Mouse (Mus musculus) layer of hippocampus, adult 11-12 months (tissue): ENCODE measurements around the gene Cir1.
A peak's percentile ranks its signal among the peaks of the same experiment; 100 is the strongest.

ENCODE experiments used
- DNase-seq: peaks from one replicate; pipeline ENCODE4 v3.0.0; 2022; ENCODE audit warnings: low spot score

Cir1 gene

DNA sequence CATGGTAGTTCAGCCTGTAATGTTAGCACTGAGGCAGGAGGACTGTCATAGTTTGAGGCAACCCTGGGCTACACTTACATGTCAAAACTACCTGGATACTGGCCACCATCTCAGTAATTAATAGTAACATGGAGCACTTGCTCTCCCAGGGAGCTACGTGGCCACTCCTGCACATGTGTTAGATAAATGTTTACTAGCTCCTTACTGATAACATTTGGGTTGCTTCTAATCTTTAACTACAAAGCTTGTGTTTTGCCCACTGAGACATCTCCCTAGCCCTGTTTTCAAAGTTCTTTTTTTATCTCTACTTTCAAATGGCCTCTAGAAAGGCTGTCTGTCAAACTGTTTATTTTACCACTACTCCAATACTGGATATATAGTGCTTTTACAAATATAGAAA, 10.5 kb downstream of the Cir1 start:
- DNase-seq: no peak

DNA sequence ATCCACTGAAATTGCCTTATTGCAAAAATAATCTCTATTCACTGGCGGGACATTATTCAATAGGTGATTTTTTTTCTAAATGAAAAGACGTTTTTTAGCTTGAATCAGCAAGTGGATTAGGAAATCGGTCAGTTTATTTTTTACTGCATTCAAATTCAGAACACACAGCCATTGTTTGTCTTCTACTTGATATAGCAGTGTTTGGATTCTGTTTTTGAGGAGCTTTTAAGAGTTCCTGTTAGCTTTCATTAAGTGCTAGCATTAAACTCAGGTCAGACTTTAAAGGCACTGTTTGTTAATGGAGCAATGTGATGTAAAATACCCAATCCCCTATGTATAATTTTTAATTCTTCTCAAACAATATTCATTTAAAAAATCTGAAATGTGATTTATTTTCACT, 13.7 kb downstream of the Cir1 start:
- DNase-seq: no peak

GRCm38 (mm10) chr2:73298154-73298553, 14.3 kb downstream of the Cir1 start:
- DNase-seq: no peak

DNA sequence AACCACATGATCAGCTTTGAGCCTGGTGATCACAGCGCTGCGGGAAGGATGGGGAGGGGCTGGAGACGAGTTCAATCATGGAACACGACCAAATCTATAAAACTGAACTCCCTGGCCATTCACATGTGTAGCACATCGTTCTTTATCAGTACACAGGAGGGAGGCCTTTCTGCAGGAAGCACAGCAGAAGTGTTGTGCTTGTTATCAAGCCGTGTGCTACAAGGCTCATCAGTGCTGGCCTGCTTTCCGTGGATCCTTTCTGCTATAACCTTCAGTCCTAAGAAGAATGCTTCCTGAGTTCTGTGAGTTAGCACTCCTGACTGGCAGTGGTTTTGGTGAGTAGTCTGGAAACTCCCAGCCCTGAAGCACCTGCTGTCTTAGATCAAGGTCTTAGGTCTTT, 17.5 kb downstream of the Cir1 start:
- no peak for DNase-seq

DNA sequence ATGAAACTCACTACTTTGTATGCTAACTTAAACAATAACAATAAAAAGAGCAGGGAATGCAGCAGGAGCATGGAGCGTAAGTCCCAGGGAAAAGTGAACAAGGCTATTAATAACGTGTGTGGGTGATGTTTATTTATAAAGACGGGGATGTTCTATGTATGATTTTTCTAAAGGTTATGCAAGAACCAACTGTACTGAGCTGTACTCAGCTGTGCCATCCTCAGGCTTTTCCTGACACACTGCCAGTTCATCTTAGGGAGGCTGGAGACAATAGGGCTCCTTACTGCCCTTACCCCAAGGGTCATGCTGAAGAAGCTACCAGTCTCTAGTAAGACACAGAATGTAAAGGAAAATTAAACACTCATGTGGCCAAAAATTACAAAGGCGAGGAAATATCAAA, 21.4 kb downstream of the Cir1 start:
- no peak for DNase-seq

DNA sequence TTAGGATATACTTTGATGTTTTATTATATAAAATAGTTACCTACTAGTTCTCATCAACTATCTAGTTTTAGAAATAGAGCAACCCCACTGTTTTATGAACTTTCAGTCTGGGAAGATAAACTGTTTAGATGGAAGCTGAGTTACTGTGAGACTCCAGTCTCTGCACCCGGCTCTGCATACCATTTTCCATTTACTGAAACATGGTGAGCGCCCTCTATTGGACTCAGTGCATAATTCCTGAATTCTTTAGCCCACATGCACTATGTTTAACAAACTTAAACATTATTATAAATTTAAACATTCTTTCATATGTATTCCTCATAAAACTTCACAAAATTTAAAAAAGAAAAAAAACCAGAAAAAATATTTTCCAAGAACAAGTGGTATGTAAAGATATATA, 26.9 kb downstream of the Cir1 start:
- no peak for DNase-seq

GRCm38 (mm10) chr2:73281707-73282106, 30.8 kb downstream of the Cir1 start:
- DNase-seq: no peak

- no peak for DNase-seq
Observed at GRCm38 (mm10) chr2:73281048-73281661, 31.3 kb downstream of the Cir1 start.

DNA sequence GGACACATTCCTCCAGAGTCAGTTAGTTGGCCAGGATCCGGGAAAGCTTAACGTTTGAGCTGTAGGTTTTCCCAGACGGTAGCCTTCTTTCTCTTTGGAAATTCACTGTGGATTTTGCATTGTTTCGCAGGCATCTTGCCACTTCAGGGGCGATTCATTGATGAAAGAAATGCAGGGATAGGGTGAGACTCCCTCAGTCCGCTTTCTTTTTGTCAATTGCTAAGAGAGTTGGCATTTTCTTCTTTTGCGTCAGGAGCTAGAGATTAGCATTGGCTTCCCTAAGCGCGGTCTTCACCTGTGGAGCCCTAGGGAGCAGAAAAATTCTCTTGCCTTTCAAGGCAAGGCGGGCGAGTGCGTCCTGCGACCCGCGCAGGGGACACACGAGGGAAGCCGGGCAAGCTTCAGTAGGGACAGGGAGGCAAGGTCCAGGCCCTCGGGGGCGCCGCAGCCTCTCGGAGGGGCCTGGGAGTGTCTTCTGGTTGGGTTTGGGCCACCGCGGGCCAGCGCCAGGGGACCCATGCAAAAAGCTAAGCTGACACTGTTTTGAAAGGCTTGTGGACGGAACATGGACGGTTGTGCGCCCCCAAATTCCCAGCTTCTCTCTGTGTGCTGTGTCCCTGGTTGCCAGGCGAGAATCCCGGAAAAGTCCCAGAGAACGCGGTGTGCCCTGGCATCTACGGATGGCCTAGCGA, 32.0 kb downstream of the Cir1 start:
- DNase-seq: no peak

- DNase-seq: no peak
Observed at GRCm38 (mm10) chr2:73279271-73280038, 33.0 kb downstream of the Cir1 start.

DNA sequence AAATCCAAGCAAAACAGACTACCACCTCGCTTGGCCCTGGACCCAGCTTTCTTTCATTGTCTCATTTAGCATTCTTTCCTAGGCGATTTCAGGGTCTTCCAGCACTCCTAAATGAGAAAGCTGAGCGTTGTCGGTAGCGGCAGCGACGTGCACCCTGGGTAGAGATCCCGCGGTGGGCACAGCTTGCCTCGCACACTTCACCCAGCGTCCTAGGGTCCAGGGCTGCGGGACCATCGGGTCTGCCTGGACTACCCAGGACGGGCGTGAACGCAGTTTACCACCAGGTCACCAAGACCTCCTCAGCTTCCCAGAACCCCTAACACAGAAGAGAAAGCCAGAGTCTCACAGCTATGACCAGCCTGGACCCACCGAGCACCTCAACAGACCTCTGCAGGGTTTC, 33.6 kb downstream of the Cir1 start:
- DNase-seq: no peak

DNA sequence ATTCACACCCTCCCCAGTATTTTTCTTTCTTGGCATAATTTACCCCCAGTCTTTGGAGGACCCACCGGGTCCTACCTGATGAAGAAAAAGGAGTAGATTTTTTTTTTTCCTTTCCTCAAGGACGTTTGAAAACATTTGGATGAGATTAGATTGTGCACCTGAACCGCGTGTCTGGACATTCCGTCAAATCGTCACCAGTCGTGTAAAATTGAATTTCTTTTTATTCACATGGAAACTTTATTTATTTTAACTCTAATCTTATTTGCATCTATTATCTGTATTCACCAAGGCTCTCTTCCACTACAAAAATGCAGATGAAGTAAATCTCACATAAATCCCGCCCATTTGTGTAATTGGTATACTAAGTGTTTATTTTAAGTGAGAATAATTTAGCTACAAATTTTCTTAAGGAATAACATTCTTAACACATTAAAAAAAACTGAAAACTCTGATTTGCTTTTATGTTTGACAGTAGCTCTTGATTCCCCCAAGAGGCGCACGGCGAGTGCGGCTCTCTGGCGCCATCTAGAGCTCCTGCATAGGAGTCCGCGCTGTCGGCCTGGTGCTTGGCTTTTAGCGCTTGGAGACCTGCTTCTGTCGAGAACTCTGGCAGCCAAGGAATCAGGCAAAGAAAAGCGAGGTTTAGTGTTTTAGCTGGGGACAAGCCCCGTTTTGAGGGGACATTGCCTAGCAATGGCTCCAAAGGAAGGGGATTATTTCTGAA, 34.2 kb downstream of the Cir1 start:
- peak; percentile 86 for DNase-seq

- no peak for DNase-seq
Observed at GRCm38 (mm10) chr2:73277709-73278075, 34.8 kb downstream of the Cir1 start.

- no peak for DNase-seq
Observed at GRCm38 (mm10) chr2:73277021-73277708, 35.3 kb downstream of the Cir1 start.

DNA sequence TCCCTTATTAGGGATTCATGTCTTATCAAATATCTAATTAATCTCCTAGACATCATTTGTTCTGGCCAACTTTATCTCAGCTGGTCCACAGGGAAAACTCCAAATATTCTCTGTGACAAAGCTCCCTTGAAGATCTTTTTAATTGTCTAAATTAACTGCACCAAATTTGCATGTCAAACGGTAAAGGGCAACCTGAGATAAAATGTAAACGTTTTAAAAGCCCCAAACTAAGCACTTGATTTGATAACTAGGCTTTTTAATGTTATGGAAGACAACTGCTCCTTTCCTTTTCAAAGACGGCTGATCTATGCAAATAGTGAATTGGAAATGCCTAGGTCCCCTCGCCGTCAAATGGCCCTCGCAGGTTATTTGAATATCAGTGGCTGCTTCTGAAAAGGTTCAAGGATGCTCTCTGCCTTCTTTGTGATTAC, 36.3 kb downstream of the Cir1 start:
- no peak for DNase-seq

- DNase-seq: no peak
Observed at GRCm38 (mm10) chr2:73275261-73276040, 37.0 kb downstream of the Cir1 start.

DNA sequence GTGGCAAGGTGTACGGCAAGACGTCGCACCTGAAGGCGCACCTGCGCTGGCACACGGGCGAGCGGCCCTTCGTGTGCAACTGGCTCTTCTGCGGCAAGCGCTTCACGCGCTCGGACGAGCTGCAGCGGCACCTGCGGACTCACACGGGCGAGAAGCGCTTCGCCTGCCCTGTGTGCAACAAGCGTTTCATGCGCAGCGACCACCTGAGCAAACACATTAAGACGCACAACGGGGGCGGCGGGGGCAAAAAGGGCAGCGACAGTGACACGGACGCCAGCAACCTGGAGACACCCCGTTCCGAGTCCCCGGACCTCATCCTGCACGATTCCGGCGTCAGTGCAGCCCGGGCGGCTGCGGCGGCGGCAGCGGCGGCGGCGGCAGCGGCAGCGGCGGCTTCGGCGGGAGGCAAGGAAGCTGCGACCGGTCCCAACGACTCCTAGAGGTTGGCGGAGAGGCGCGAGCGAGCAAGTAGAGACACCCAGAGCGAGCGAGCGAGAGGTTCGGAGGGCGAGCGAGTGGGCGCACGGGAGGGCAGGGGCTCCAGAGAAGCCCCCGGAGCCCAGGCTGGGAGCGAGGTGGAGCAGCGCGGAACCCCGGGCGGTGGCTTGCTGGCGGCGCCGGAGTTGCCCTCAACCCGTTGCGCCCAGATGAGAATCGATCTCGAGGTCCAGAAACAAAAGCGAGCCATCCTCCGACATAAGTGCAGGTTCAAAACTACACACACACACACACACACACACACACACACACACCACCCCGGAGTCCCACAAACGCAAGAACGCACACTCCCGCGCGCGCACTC, 38.2 kb downstream of the Cir1 start:
- no peak for DNase-seq

DNA sequence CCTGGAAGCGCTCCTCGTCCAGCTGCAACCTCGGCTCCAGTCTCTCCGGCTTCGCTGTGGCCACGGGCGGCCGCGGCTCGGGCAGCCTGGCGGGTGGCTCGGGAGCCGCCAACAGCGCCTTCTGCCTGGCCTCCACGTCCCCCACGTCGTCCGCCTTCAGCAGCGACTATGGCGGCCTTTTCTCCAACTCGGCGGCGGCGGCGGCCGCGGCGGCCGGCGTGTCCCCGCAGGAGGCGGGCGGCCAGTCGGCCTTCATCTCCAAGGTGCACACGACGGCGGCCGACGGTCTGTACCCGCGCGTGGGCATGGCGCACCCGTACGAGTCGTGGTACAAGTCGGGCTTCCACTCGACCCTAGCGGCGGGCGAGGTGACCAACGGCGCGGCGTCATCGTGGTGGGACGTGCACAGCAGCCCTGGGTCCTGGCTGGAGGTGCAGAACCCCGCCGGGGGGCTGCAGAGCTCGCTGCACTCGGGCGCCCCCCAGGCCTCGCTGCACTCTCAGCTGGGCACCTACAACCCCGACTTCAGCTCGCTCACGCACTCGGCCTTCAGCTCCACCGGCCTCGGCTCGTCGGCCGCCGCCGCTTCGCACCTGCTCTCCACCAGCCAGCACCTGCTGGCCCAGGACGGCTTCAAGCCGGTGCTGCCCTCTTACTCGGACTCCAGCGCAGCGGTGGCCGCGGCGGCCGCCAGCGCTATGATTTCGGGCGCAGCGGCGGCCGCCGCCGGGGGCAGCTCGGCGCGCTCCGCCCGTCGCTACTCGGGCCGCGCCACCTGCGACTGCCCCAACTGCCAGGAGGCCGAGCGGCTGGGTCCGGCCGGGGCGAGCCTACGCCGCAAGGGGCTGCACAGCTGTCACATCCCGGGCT, 39.0 kb downstream of the Cir1 start:
- DNase-seq: no peak
